ENCODE assay signal across 14 mouse cellular contexts in the genomic region with DNA sequence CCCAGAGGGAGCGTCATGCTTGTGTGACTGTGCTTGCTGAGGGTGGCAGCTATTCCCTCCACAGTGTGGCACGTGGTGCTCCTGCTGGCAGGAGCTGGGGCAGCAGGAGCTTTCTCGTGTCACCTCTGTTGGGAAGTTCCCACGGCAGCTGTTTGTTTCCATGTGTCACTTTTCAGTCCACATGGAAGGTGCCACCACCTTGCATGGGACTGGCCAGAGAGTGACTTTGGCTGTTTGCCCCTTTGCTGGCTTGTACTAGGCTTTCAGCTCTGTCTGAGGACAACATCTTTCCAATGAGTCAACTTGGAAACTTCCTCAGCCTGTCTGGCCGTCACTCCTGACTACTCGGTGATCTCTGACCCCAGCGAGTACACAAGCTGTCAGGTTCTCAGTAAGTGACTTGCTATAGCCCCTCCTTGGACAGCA. TPM values are rescaled to one million over a fixed set of nuclear protein-coding genes. Genes with fewer than 3 reads are reported as not detected.
DNase-seq lines count a peak whose midpoint lies in the region; ATAC-seq and TF ChIP-seq lines count a peak whose summit lies in the region.
"Had no signal": no experiment of that assay in that cellular context is flagged by ENCODE, and none has a peak within 500 bp of the region (broad histone marks: within the 10 kb centered on the region; RNA-seq: fewer than 3 reads in every experiment).

No protein-coding gene starts in this region.

- ATAC-seq in heart, embryonic 12.5 days (ENCODE audit: insufficient number of reproducible peaks, low FRiP score) = no peak
- peak; percentile 49 for ATAC-seq in lung, postnatal 0 days
- ATAC-seq in intestine, postnatal 0 days = peak; percentile 55
- ATAC-seq in stomach, postnatal 0 days (ENCODE audit: low FRiP score, low TSS enrichment) = peak; percentile 64
- ATAC-seq: hindbrain, postnatal 0 days had no signal

- H3K27me3 ChIP-seq in heart, embryonic 12.5 days (replicated peaks) = no peaks in the 10 kb centered on the region
- H3K27me3 ChIP-seq in lung, postnatal 0 days (replicated peaks; ENCODE audit: insufficient read depth, low read length) = no peaks in the 10 kb centered on the region
- H3K27me3 ChIP-seq in intestine, postnatal 0 days (replicated peaks; ENCODE audit: control insufficient read depth, insufficient read depth, low read length) = no peaks in the 10 kb centered on the region
- H3K27me3 ChIP-seq in stomach, postnatal 0 days (ENCODE audit: control insufficient read depth, insufficient read depth, low read length) = no peaks in the 10 kb centered on the region
- H3K27me3 ChIP-seq: liver, embryonic 13.5 days; stomach, embryonic 15.5 days had no signal

- no peak overlapping the region for H3K9ac ChIP-seq in heart, embryonic 12.5 days
- no peak overlapping the region for H3K9ac ChIP-seq in lung, postnatal 0 days (replicated peaks; ENCODE audit: low read depth)
- no peak overlapping the region for H3K9ac ChIP-seq in intestine, postnatal 0 days (ENCODE audit: low read depth, low read length)
- H3K9ac ChIP-seq in stomach, postnatal 0 days (ENCODE audit: low read length) = no peak overlapping the region
- H3K9ac ChIP-seq: liver, embryonic 13.5 days; stomach, embryonic 15.5 days had no signal

- no peak overlapping the region for H3K27ac ChIP-seq in heart, embryonic 12.5 days (ENCODE audit: poor library complexity, severe bottlenecking)
- no peak overlapping the region for H3K27ac ChIP-seq in lung, postnatal 0 days (ENCODE audit: low read length)
- H3K27ac ChIP-seq in intestine, postnatal 0 days (ENCODE audit: low read depth, low read length) = peak overlapping the region; percentile 12; the same call in 1 of the 2 replicates
- H3K27ac ChIP-seq in stomach, postnatal 0 days (replicated peaks) = no peak overlapping the region
- no peak overlapping the region for H3K27ac ChIP-seq in left cerebral cortex, adult 2 months
- H3K27ac ChIP-seq: hindbrain, postnatal 0 days; liver, embryonic 13.5 days; stomach, embryonic 15.5 days had no signal

- H3K4me3 ChIP-seq in heart, embryonic 12.5 days = no peak overlapping the region
- no peak overlapping the region for H3K4me3 ChIP-seq in lung, postnatal 0 days (ENCODE audit: low read depth, low read length)
- no peak overlapping the region for H3K4me3 ChIP-seq in intestine, postnatal 0 days (ENCODE audit: low read depth, low read length)
- no peak overlapping the region for H3K4me3 ChIP-seq in stomach, postnatal 0 days (ENCODE audit: low read depth, low read length)
- H3K4me3 ChIP-seq in left cerebral cortex, adult 2 months = no peak overlapping the region
- H3K4me3 ChIP-seq: liver, embryonic 13.5 days; stomach, embryonic 15.5 days had no signal

- 36% methylated on average over 7 of the region's 7 CpGs for WGBS in heart, embryonic 12.5 days
- WGBS in lung, postnatal 0 days = 18% methylated on average over 7 of the region's 7 CpGs
- 19% methylated on average over 7 of the region's 7 CpGs for WGBS in intestine, postnatal 0 days
- 26% methylated on average over 7 of the region's 7 CpGs for WGBS in stomach, postnatal 0 days

- DNase-seq in heart, adult 11 months = peak; percentile 94
- DNase-seq in lung, postnatal 0 days (ENCODE audit: low spot score) = peak; percentile 43
- DNase-seq in lung, postnatal 36 days = no peak
- DNase-seq in stomach, postnatal 0 days (ENCODE audit: low spot score) = peak; percentile 60
- DNase-seq in urinary bladder, postnatal 25 days (ENCODE audit: low spot score) = no peak
- DNase-seq in left cerebral cortex, adult 2 months (ENCODE audit: extremely low spot score in 1 of 2, low spot score in 2 of 2) = no peak
- DNase-seq: liver, embryonic 13.5 days; retina, postnatal 1 day had no signal

- no peak for TF ChIP-seq EP300 in lung, postnatal 0 days (IDR thresholded peaks at IDR 0.05)
- TF ChIP-seq EP300 in stomach, postnatal 0 days (optimal IDR thresholded peaks at IDR 0.05) = no peak

- intact Hi-C loops in left cerebral cortex, adult 2 months (cut with DNase I) = no loop called here

- no peak overlapping the region for H3K4me2 ChIP-seq in heart, embryonic 12.5 days
- H3K4me2 ChIP-seq in lung, postnatal 0 days (replicated peaks; ENCODE audit: low read depth, low read length) = no peak overlapping the region
- H3K4me2 ChIP-seq in intestine, postnatal 0 days (replicated peaks; ENCODE audit: low read depth) = no peak overlapping the region
- H3K4me2 ChIP-seq in stomach, postnatal 0 days (replicated peaks; ENCODE audit: low read depth) = no peak overlapping the region
- H3K4me2 ChIP-seq: liver, embryonic 13.5 days; stomach, embryonic 15.5 days had no signal

- H3K36me3 ChIP-seq in heart, embryonic 12.5 days = no peaks in the 10 kb centered on the region
- H3K36me3 ChIP-seq in lung, postnatal 0 days (ENCODE audit: insufficient read depth, low read length) = no peaks in the 10 kb centered on the region
- no peaks in the 10 kb centered on the region for H3K36me3 ChIP-seq in intestine, postnatal 0 days (ENCODE audit: control insufficient read depth, insufficient read depth)
- no peaks in the 10 kb centered on the region for H3K36me3 ChIP-seq in stomach, postnatal 0 days (ENCODE audit: control insufficient read depth, insufficient read depth, low read length)
- H3K36me3 ChIP-seq: liver, embryonic 13.5 days; stomach, embryonic 15.5 days had no signal

- H3K4me1 ChIP-seq in heart, embryonic 12.5 days (replicated peaks) = peaks cover 23% of the 10 kb centered on the region; the same call in 1 of the 2 replicates
- H3K4me1 ChIP-seq in lung, postnatal 0 days (ENCODE audit: insufficient read depth, low read depth, low read length) = no peaks in the 10 kb centered on the region
- no peaks in the 10 kb centered on the region; the same call in none of the 2 replicates for H3K4me1 ChIP-seq in intestine, postnatal 0 days (replicated peaks; ENCODE audit: control insufficient read depth, insufficient read depth, low read length)
- H3K4me1 ChIP-seq in stomach, postnatal 0 days (replicated peaks; ENCODE audit: control insufficient read depth, insufficient read depth) = no peaks in the 10 kb centered on the region

- peak; percentile 48 for TF ChIP-seq CTCF in lung, postnatal 0 days (IDR thresholded peaks at IDR 0.05)
- peak; percentile 49 for TF ChIP-seq CTCF in intestine, postnatal 0 days (IDR thresholded peaks at IDR 0.05; ENCODE audit: low read depth)
- peak; percentile 36 for TF ChIP-seq CTCF in stomach, postnatal 0 days (IDR thresholded peaks at IDR 0.05; ENCODE audit: low read depth)
- no peak; the same call in 1 of the 2 replicates for TF ChIP-seq CTCF in left cerebral cortex, adult 2 months (IDR thresholded peaks at IDR 0.05)

- H3K9me3 ChIP-seq in heart, embryonic 12.5 days (replicated peaks) = no peaks in the 10 kb centered on the region
- H3K9me3 ChIP-seq in lung, postnatal 0 days (ENCODE audit: low read length) = no peaks in the 10 kb centered on the region
- no peaks in the 10 kb centered on the region for H3K9me3 ChIP-seq in intestine, postnatal 0 days (ENCODE audit: control insufficient read depth)
- no peaks in the 10 kb centered on the region for H3K9me3 ChIP-seq in stomach, postnatal 0 days (ENCODE audit: control insufficient read depth, low read length)
- H3K9me3 ChIP-seq: liver, embryonic 13.5 days; stomach, embryonic 15.5 days had no signal

RNA-seq across cellular contexts. Expression of a gene that starts 7.6 kb away (rescaled TPM):
- polyA plus RNA-seq in heart, embryonic 12.5 days (2016; fragmentation: Nextera tagmentation; extraction: Ambion mirVana) = 27.0 and 31.0 TPM in 2 replicates
- 174 and 188 TPM in 2 replicates for polyA plus RNA-seq in lung, postnatal 0 days (2015; fragmentation: Nextera tagmentation; extraction: Ambion mirVana)
- polyA plus RNA-seq in intestine, postnatal 0 days (2015; fragmentation: Nextera tagmentation; extraction: Ambion mirVana) = 50.7 and 69.8 TPM in 2 replicates
- polyA plus RNA-seq in stomach, postnatal 0 days (2015; fragmentation: Nextera tagmentation; extraction: Ambion mirVana) = 34.8 and 36.6 TPM in 2 replicates
- total RNA-seq in left cerebral cortex, adult 2 months (2021) = 1 to 10 TPM; 5.5 to 5.9 TPM
- total RNA-seq: common myeloid progenitor, adult 5-6 weeks; granulocyte monocyte progenitor cell, adult 5-6 weeks had no signal

RNA-seq across cellular contexts. Expression of a gene that starts 18.1 kb away (rescaled TPM):
- polyA plus RNA-seq in heart, embryonic 12.5 days (2016; fragmentation: Nextera tagmentation; extraction: Ambion mirVana) = 40.9 and 42.9 TPM in 2 replicates
- polyA plus RNA-seq in lung, postnatal 0 days (2015; fragmentation: Nextera tagmentation; extraction: Ambion mirVana) = 95.7 and 96.4 TPM in 2 replicates
- polyA plus RNA-seq in intestine, postnatal 0 days (2015; fragmentation: Nextera tagmentation; extraction: Ambion mirVana) = 57.4 and 61.8 TPM in 2 replicates
- 107 and 113 TPM in 2 replicates for polyA plus RNA-seq in stomach, postnatal 0 days (2015; fragmentation: Nextera tagmentation; extraction: Ambion mirVana)
- total RNA-seq in left cerebral cortex, adult 2 months (2021) = 10 to 100 TPM; 36.0 to 38.6 TPM

RNA-seq across cellular contexts. Expression of a gene that starts 29.4 kb away (rescaled TPM):
- 65.1 and 79.2 TPM in 2 replicates for polyA plus RNA-seq in heart, embryonic 12.5 days (2016; fragmentation: Nextera tagmentation; extraction: Ambion mirVana)
- polyA plus RNA-seq in lung, postnatal 0 days (2015; fragmentation: Nextera tagmentation; extraction: Ambion mirVana) = 125 and 136 TPM in 2 replicates
- polyA plus RNA-seq in intestine, postnatal 0 days (2015; fragmentation: Nextera tagmentation; extraction: Ambion mirVana) = 120 and 128 TPM in 2 replicates
- polyA plus RNA-seq in stomach, postnatal 0 days (2015; fragmentation: Nextera tagmentation; extraction: Ambion mirVana) = 140 and 152 TPM in 2 replicates
- 10 to 100 TPM; 50.9 to 53.1 TPM for total RNA-seq in left cerebral cortex, adult 2 months (2021)

RNA-seq across cellular contexts. Expression of a gene that starts 34.2 kb away (rescaled TPM):
- 1.3 TPM in 2 replicates for polyA plus RNA-seq in heart, embryonic 12.5 days (2016; fragmentation: Nextera tagmentation; extraction: Ambion mirVana)
- polyA plus RNA-seq in lung, postnatal 0 days (2015; fragmentation: Nextera tagmentation; extraction: Ambion mirVana) = 4.4 and 6.7 TPM in 2 replicates
- 1.4 and 1.6 TPM in 2 replicates for polyA plus RNA-seq in intestine, postnatal 0 days (2015; fragmentation: Nextera tagmentation; extraction: Ambion mirVana)
- polyA plus RNA-seq in stomach, postnatal 0 days (2015; fragmentation: Nextera tagmentation; extraction: Ambion mirVana) = 25.8 and 29.2 TPM in 2 replicates
- 10 to 100 TPM; 49.3 to 55.0 TPM for total RNA-seq in left cerebral cortex, adult 2 months (2021)
- total RNA-seq: common myeloid progenitor, adult 5-6 weeks; granulocyte monocyte progenitor cell, adult 5-6 weeks had no signal

RNA-seq across cellular contexts. Expression of a gene that starts 42.4 kb away (rescaled TPM):
- 0.89 and 1.1 TPM in 2 replicates for polyA plus RNA-seq in heart, embryonic 12.5 days (2016; fragmentation: Nextera tagmentation; extraction: Ambion mirVana)
- polyA plus RNA-seq in lung, postnatal 0 days (2015; fragmentation: Nextera tagmentation; extraction: Ambion mirVana) = 1.8 and 2.1 TPM in 2 replicates
- polyA plus RNA-seq in intestine, postnatal 0 days (2015; fragmentation: Nextera tagmentation; extraction: Ambion mirVana) = 1.2 and 1.3 TPM in 2 replicates
- polyA plus RNA-seq in stomach, postnatal 0 days (2015; fragmentation: Nextera tagmentation; extraction: Ambion mirVana) = 2.7 and 3.3 TPM in 2 replicates
- 10 to 100 TPM; 82.8 to 85.1 TPM for total RNA-seq in left cerebral cortex, adult 2 months (2021)

Comparison
In these comparisons a context has a peak if more than half of its experiments do, and no peak if none do; other contexts are left out.
1. DNase-seq: peak in heart, adult 11 months (single experiment), lung, postnatal 0 days (single experiment) and stomach, postnatal 0 days (single experiment); none in lung, postnatal 36 days (single experiment), urinary bladder, postnatal 25 days (single experiment) and left cerebral cortex, adult 2 months (0 of 2).